Mouse (Mus musculus) bone marrow macrophage, adult 2 months (primary cell): ENCODE measurements around the gene Nprl3.

Experiments
- CTCF ChIP-seq: IDR thresholded peaks from 2 replicates; pipeline ENCODE4 v1.5.1; 2012; ENCODE audit warnings: low read depth, mild to moderate bottlenecking, low read length, moderate library complexity
- POLR2A ChIP-seq: IDR thresholded peaks from 2 replicates; pipeline ENCODE4 v1.6.1; 2012; ENCODE audit warnings: mild to moderate bottlenecking, low read depth, low read length, borderline replicate concordance

DNA sequence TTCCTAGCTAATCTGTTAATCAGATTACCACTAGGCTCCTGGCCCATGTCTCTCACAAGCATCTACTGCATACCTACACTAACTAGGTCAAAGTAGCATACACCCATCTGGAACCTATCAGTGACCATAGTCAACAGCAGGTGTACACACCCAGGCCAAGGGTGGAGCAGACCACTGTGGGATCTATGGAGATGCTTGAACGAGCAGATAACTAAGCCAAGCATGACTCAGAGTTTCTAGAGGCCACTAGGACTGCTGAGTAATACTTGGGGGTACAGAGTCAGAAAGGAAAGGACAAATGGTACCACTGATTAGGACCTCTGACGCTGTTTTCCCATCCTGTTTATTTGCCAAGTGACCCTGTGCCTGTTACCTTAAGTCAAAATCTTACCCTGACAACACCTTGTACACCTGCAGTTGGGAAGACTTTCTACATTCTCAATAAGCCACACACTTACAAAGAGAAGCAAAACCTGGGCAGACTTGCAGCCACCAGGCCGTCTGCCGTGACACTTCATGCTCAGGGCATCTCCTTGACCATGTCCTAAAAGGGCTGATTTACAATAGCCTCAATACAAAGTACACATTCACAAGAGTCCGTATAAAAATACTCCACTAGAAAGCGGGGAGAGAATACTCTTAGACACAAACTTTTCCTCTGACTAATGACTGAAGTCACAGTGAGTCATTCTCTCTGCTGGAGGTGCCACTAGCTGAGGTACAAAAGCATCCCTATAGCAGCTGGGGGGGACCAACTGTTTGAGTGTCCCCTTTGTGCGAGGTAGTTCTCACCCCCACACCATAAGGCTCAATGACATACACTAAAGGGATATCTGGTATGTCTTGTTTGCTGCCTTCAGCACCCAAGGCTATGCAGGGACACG is 16.4 kb downstream of the Nprl3 start:
- TF ChIP-seq POLR2A (no peak), CTCF (no peak)
